Mouse (Mus musculus): ENCODE data around the gene Tmem140.

DNA sequence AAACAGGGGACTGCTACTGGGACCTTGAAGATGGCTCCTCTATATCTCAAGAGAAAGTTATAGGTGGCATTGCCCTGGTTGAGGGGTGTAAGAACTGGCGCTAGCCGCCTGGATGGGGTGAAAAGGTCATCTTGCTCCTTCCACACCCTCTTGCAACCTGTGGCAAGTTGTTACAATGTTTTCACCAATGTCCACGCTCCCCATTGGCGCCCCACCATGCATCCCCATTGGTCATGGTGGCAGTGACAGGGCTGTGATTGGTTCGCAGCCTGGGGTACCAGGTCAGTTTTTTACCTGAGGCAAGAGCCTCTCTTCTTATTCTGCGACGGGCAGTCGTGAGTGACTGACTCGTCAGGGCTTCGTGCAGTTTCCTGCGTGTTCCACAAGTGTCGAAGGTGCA lies 57.7 kb downstream of the Tmem140 start:
- TF ChIP-seq CTCF (IDR thresholded peaks at IDR 0.05) (no peak), POLR2A (IDR thresholded peaks at IDR 0.05; ENCODE audit: insufficient read depth, low read depth, low read length) (no peak)
